Mouse (Mus musculus): ENCODE measurements around the gene Prl3a1. TPM values are rescaled to one million over a fixed set of nuclear protein-coding genes. Genes with fewer than 3 reads are reported as not detected.

The Prl3a1 gene
- polyA plus RNA-seq (2015; fragmentation: Illumina TruSeq; extraction: RNeasy Lipid Tissue Mini Kit (QIAGEN cat#74804); ENCODE audit: insufficient read depth, low read depth, low replicate concordance) = not detected

GRCm38 (mm10) chr13:27259136-27259535 lies at the start of gene Prl3a1:
Gene Prl3a1, plus strand, starts transcription at chr13:27259436.

DNA sequence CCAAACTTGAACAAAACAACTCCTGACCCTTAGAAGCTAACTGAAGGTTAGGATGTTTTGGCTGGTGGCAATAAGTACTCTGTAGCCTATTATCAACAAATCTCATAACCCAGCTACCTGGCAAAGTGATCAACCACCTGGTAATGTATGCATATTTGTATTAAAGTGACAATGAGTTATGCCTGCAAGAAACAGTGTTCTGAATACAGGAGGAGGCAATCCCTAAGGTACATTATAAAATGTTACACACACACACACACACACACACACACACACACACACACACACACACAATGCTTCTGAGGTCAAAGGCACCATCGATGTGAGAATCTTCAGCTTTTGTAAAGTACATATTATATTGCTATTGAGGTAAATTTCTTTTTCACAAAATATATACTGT lies 17.7 kb upstream of the Prl3a1 start, which contains the start of gene Prl3b1:
Gene Prl3b1 (plus strand): TSS at position 301 of the 400 bp plus-strand sequence.

GRCm38 (mm10) chr13:27312334-27313225 lies 53.3 kb downstream of the Prl3a1 start, which contains the start of gene Prl6a1:
Gene Prl6a1, plus strand, starts transcription at chr13:27312627.

Other genes starting within 250 kb of the Prl3a1 start
- not detected for gene Prl, start 201.9 kb upstream of the Prl3a1 start, polyA plus RNA-seq (2015; fragmentation: Illumina TruSeq; extraction: RNeasy Lipid Tissue Mini Kit (QIAGEN cat#74804); ENCODE audit: insufficient read depth, low read depth, low replicate concordance)
- not detected for gene Prl3d1, start 165.2 kb upstream of the Prl3a1 start, polyA plus RNA-seq (2015; fragmentation: Illumina TruSeq; extraction: RNeasy Lipid Tissue Mini Kit (QIAGEN cat#74804); ENCODE audit: insufficient read depth, low read depth, low replicate concordance)
- not detected for gene Prl3d2, start 137.7 kb upstream of the Prl3a1 start, polyA plus RNA-seq (2015; fragmentation: Illumina TruSeq; extraction: RNeasy Lipid Tissue Mini Kit (QIAGEN cat#74804); ENCODE audit: insufficient read depth, low read depth, low replicate concordance)
- not detected for gene Prl3d3, start 102.6 kb upstream of the Prl3a1 start, polyA plus RNA-seq (2015; fragmentation: Illumina TruSeq; extraction: RNeasy Lipid Tissue Mini Kit (QIAGEN cat#74804); ENCODE audit: insufficient read depth, low read depth, low replicate concordance)
- gene Prl3c1, start 62.8 kb upstream of the Prl3a1 start, polyA plus RNA-seq (2015; fragmentation: Illumina TruSeq; extraction: RNeasy Lipid Tissue Mini Kit (QIAGEN cat#74804); ENCODE audit: insufficient read depth, low read depth, low replicate concordance) = not detected
- not detected for gene Prl3b1, start 17.6 kb upstream of the Prl3a1 start, polyA plus RNA-seq (2015; fragmentation: Illumina TruSeq; extraction: RNeasy Lipid Tissue Mini Kit (QIAGEN cat#74804); ENCODE audit: insufficient read depth, low read depth, low replicate concordance)
- not detected for gene Prl6a1, start 53.2 kb downstream of the Prl3a1 start, polyA plus RNA-seq (2015; fragmentation: Illumina TruSeq; extraction: RNeasy Lipid Tissue Mini Kit (QIAGEN cat#74804); ENCODE audit: insufficient read depth, low read depth, low replicate concordance)
- not detected for gene Prl8a2, start 86.2 kb downstream of the Prl3a1 start, polyA plus RNA-seq (2015; fragmentation: Illumina TruSeq; extraction: RNeasy Lipid Tissue Mini Kit (QIAGEN cat#74804); ENCODE audit: insufficient read depth, low read depth, low replicate concordance)
- not detected for gene Prl2b1, start 131.4 kb downstream of the Prl3a1 start, polyA plus RNA-seq (2015; fragmentation: Illumina TruSeq; extraction: RNeasy Lipid Tissue Mini Kit (QIAGEN cat#74804); ENCODE audit: insufficient read depth, low read depth, low replicate concordance)
- not detected for gene Prl8a6, start 179.3 kb downstream of the Prl3a1 start, polyA plus RNA-seq (2015; fragmentation: Illumina TruSeq; extraction: RNeasy Lipid Tissue Mini Kit (QIAGEN cat#74804); ENCODE audit: insufficient read depth, low read depth, low replicate concordance)